26 mouse cellular contexts compared by ENCODE assay signal in the genomic region with DNA sequence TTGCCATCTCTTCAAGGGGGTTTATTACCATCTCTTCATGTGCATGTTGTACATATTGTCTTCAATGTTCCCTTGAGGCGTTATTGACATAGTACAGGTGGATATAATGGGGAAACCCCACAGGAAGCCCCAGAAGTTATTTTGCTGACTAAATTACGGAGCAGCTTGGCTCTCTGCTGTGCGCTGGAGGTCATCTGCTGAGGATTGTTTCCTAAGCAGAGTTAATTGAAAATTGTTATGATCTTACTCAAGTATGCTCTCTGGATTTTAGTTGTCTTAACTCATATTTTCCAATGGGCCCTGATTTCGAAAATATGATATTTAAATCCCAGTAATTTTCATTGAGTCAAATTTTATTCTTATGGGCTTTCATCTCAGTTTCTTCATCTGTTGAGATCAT.
DNase-seq lines count a peak whose midpoint lies in the region; ATAC-seq and TF ChIP-seq lines count a peak whose summit lies in the region.
"Had no signal": no experiment of that assay in that cellular context is flagged by ENCODE, and none has a peak within 500 bp of the region (broad histone marks: within the 10 kb centered on the region; RNA-seq: fewer than 3 reads in every experiment).

No protein-coding gene starts in this region.

- 68% methylated on average over 4 of the region's 4 CpGs for WGBS in hindbrain, postnatal 0 days
- WGBS in hindbrain, embryonic 14.5 days: 70% methylated on average over 4 of the region's 4 CpGs
- WGBS in neural tube, embryonic 13.5 days: 63% methylated on average over 4 of the region's 4 CpGs
- WGBS in limb, embryonic 10.5 days: 71% methylated on average over 4 of the region's 4 CpGs
- 49% methylated on average over 4 of the region's 4 CpGs for WGBS in neural tube, embryonic 15.5 days

- no peaks in the 10 kb centered on the region for H3K27me3 ChIP-seq in hindbrain, postnatal 0 days (ENCODE audit: insufficient read depth, low read length)
- H3K27me3 ChIP-seq in hindbrain, embryonic 14.5 days (ENCODE audit: control insufficient read depth, insufficient read depth, low read length): no peaks in the 10 kb centered on the region
- no peaks in the 10 kb centered on the region for H3K27me3 ChIP-seq in neural tube, embryonic 13.5 days
- H3K27me3 ChIP-seq in limb, embryonic 10.5 days (ENCODE audit: low read depth, poor library complexity, severe bottlenecking): no peaks in the 10 kb centered on the region
- no peaks in the 10 kb centered on the region for H3K27me3 ChIP-seq in neural tube, embryonic 15.5 days (replicated peaks)
- H3K27me3 ChIP-seq: embryonic facial prominence, embryonic 13.5 days; embryonic facial prominence, embryonic 15.5 days; forebrain, embryonic 12.5 days had no signal

- H3K9ac ChIP-seq in hindbrain, postnatal 0 days (replicated peaks; ENCODE audit: low read length): no peak overlapping the region
- no peak overlapping the region for H3K9ac ChIP-seq in hindbrain, embryonic 14.5 days
- no peak overlapping the region for H3K9ac ChIP-seq in neural tube, embryonic 13.5 days
- H3K9ac ChIP-seq in neural tube, embryonic 15.5 days (replicated peaks): no peak overlapping the region
- H3K9ac ChIP-seq: embryonic facial prominence, embryonic 13.5 days; embryonic facial prominence, embryonic 15.5 days; forebrain, embryonic 12.5 days had no signal

- no peak overlapping the region for H3K4me2 ChIP-seq in hindbrain, postnatal 0 days (ENCODE audit: low read depth, low read length)
- H3K4me2 ChIP-seq in hindbrain, embryonic 14.5 days (replicated peaks): no peak overlapping the region
- H3K4me2 ChIP-seq in neural tube, embryonic 13.5 days: no peak overlapping the region
- H3K4me2 ChIP-seq in neural tube, embryonic 15.5 days: no peak overlapping the region
- H3K4me2 ChIP-seq: embryonic facial prominence, embryonic 13.5 days; embryonic facial prominence, embryonic 15.5 days; forebrain, embryonic 12.5 days had no signal

- H3K9me3 ChIP-seq in hindbrain, postnatal 0 days (ENCODE audit: low read length): no peaks in the 10 kb centered on the region
- H3K9me3 ChIP-seq in hindbrain, embryonic 14.5 days (ENCODE audit: control insufficient read depth, low read length): no peaks in the 10 kb centered on the region
- H3K9me3 ChIP-seq in neural tube, embryonic 13.5 days: no peaks in the 10 kb centered on the region
- no peaks in the 10 kb centered on the region for H3K9me3 ChIP-seq in limb, embryonic 10.5 days (replicated peaks)
- no peaks in the 10 kb centered on the region for H3K9me3 ChIP-seq in neural tube, embryonic 15.5 days (replicated peaks)
- H3K9me3 ChIP-seq: embryonic facial prominence, embryonic 13.5 days; embryonic facial prominence, embryonic 15.5 days; forebrain, embryonic 10.5 days; forebrain, embryonic 12.5 days had no signal

- ATAC-seq in hindbrain, postnatal 0 days: no peak
- ATAC-seq in hindbrain, embryonic 14.5 days (ENCODE audit: low FRiP score): no peak
- peak; percentile 82 for ATAC-seq in neural tube, embryonic 13.5 days (ENCODE audit: low read depth)
- ATAC-seq in neural tube, embryonic 15.5 days (ENCODE audit: low FRiP score): peak; percentile 36; the same call in 1 of the 2 replicates
- ATAC-seq: CD4-positive, CD25-positive, alpha-beta regulatory T cell, adult 4 months; forebrain, embryonic 14.5 days; forebrain, embryonic 16.5 days had no signal

- no peak for TF ChIP-seq CTCF in hindbrain, postnatal 0 days (IDR thresholded peaks at IDR 0.05; ENCODE audit: low read depth)

- H3K4me3 ChIP-seq in hindbrain, postnatal 0 days (ENCODE audit: low read length): no peak overlapping the region
- H3K4me3 ChIP-seq in hindbrain, embryonic 14.5 days (replicated peaks; ENCODE audit: low read length): no peak overlapping the region
- no peak overlapping the region for H3K4me3 ChIP-seq in neural tube, embryonic 13.5 days
- H3K4me3 ChIP-seq in limb, embryonic 10.5 days: no peak overlapping the region
- no peak overlapping the region for H3K4me3 ChIP-seq in neural tube, embryonic 15.5 days (replicated peaks)
- H3K4me3 ChIP-seq: embryonic facial prominence, embryonic 13.5 days; embryonic facial prominence, embryonic 15.5 days; erythroblast, embryonic 14.5 days; forebrain, embryonic 10.5 days; forebrain, embryonic 12.5 days had no signal

- peak; percentile 25 for DNase-seq in hindbrain, postnatal 0 days (ENCODE audit: low spot score)
- no peak for DNase-seq in hindbrain, embryonic 14.5 days (ENCODE audit: low spot score)
- no peak for DNase-seq in neural tube, embryonic 10.5 days (ENCODE audit: extremely low spot score, low spot score)
- DNase-seq in limb, embryonic 10.5 days (ENCODE audit: low spot score): no peak
- DNase-seq in thymus, postnatal 0 days (ENCODE audit: low spot score): no peak
- DNase-seq in B cell, adult 2 months: no peak
- DNase-seq: adrenal gland, adult 2 months; adrenal gland, postnatal 10 days; adrenal gland, postnatal 25 days; cerebellum, adult 11 months; cerebellum, adult 18-20 months; cerebellum, adult 8-10 months; cerebellum, adult 9-11 months; cerebellum, postnatal 14 days; cerebellum, postnatal 36 days; embryo, embryonic 11 days had no signal

- peaks cover 7% of the 10 kb centered on the region; the same call in 1 of the 2 replicates for H3K4me1 ChIP-seq in hindbrain, postnatal 0 days (ENCODE audit: insufficient read depth, low read length)
- H3K4me1 ChIP-seq in hindbrain, embryonic 14.5 days (replicated peaks; ENCODE audit: control insufficient read depth, insufficient read depth, low read length): peaks cover 15% of the 10 kb centered on the region; the same call in 1 of the 2 replicates
- H3K4me1 ChIP-seq in neural tube, embryonic 13.5 days (replicated peaks): peaks cover 26% of the 10 kb centered on the region
- peaks cover 74% of the 10 kb centered on the region for H3K4me1 ChIP-seq in limb, embryonic 10.5 days
- peaks cover 10% of the 10 kb centered on the region for H3K4me1 ChIP-seq in neural tube, embryonic 15.5 days

- no peak overlapping the region for H3K27ac ChIP-seq in hindbrain, postnatal 0 days
- H3K27ac ChIP-seq in hindbrain, embryonic 14.5 days: no peak overlapping the region
- 0 out of 2 replicates have a peak overlapping the region, but pooled peaks have one; percentile 18 for H3K27ac ChIP-seq in neural tube, embryonic 13.5 days (replicated peaks)
- 0 out of 2 replicates have a peak overlapping the region, but pooled peaks have one; percentile 66 for H3K27ac ChIP-seq in limb, embryonic 10.5 days
- H3K27ac ChIP-seq in neural tube, embryonic 15.5 days (replicated peaks): no peak overlapping the region
- H3K27ac ChIP-seq: embryonic facial prominence, embryonic 13.5 days; embryonic facial prominence, embryonic 15.5 days; forebrain, embryonic 10.5 days; forebrain, embryonic 12.5 days had no signal

- no peaks in the 10 kb centered on the region for H3K36me3 ChIP-seq in hindbrain, postnatal 0 days (ENCODE audit: insufficient read depth, low read length)
- no peaks in the 10 kb centered on the region for H3K36me3 ChIP-seq in hindbrain, embryonic 14.5 days (replicated peaks; ENCODE audit: control insufficient read depth, insufficient read depth)
- no peaks in the 10 kb centered on the region for H3K36me3 ChIP-seq in neural tube, embryonic 13.5 days
- H3K36me3 ChIP-seq in limb, embryonic 10.5 days: no peaks in the 10 kb centered on the region
- no peaks in the 10 kb centered on the region for H3K36me3 ChIP-seq in neural tube, embryonic 15.5 days
- H3K36me3 ChIP-seq: embryonic facial prominence, embryonic 13.5 days; embryonic facial prominence, embryonic 15.5 days; forebrain, embryonic 10.5 days; forebrain, embryonic 12.5 days had no signal

Comparison
In these comparisons a context has a peak if more than half of its experiments do, and no peak if none do; other contexts are left out.
1. H3K27ac ChIP-seq: peak in neural tube, embryonic 13.5 days (single experiment) and limb, embryonic 10.5 days (single experiment); none in hindbrain, postnatal 0 days (single experiment), hindbrain, embryonic 14.5 days (single experiment) and neural tube, embryonic 15.5 days (single experiment).
2. ATAC-seq: peak in neural tube, embryonic 13.5 days (single experiment) and neural tube, embryonic 15.5 days (single experiment); none in hindbrain, postnatal 0 days (single experiment) and hindbrain, embryonic 14.5 days (single experiment).